Mouse (Mus musculus) hindbrain, embryonic 15.5 days (tissue): Measurements from ENCODE around the gene Rapgef1. TPM values are rescaled to one million over a fixed set of nuclear protein-coding genes. Genes with fewer than 3 reads are reported as not detected.

ENCODE experiments used
- ATAC-seq: fragments of 200-750 bp; cut with Nextera tagmentation; 2 replicates; pipeline ENCODE4 v1.8.0; 2017; ENCODE audit warnings: low read depth, moderate number of reproducible peaks, moderate TSS enrichment; ENCODE audit not compliant: low FRiP score
- H3K27ac ChIP-seq: fragments of 300-500 bp; sonication (generic); replicated peaks from 2 replicates; pipeline ENCODE4 v1.5.1; 2015; ENCODE audit warnings: mild to moderate bottlenecking, inconsistent platforms
- H3K27me3 ChIP-seq: fragments of 300-500 bp; sonication (generic); 2 replicates; pipeline ENCODE4 v1.6.1; 2015; ENCODE audit warnings: control low read depth, inconsistent platforms
- H3K36me3 ChIP-seq: fragments of 300-500 bp; sonication (generic); 2 replicates; pipeline ENCODE4 v1.6.1; 2015; ENCODE audit warnings: control low read depth, inconsistent platforms
- H3K4me1 ChIP-seq: fragments of 300-500 bp; sonication (generic); replicated peaks from 2 replicates; pipeline ENCODE4 v1.6.1; 2015; ENCODE audit warnings: control low read depth, inconsistent platforms
- H3K4me2 ChIP-seq: fragments of 300-500 bp; sonication (generic); 2 replicates; pipeline ENCODE4 v1.6.1; 2015; ENCODE audit warnings: moderate library complexity, mild to moderate bottlenecking, inconsistent platforms
- H3K4me3 ChIP-seq: fragments of 300-500 bp; sonication (generic); 2 replicates; pipeline ENCODE4 v1.5.1; 2015; ENCODE audit warnings: mild to moderate bottlenecking, inconsistent platforms
- H3K9ac ChIP-seq: fragments of 300-500 bp; sonication (generic); 2 replicates; pipeline ENCODE4 v1.6.1; 2015; ENCODE audit warnings: inconsistent platforms
- H3K9me3 ChIP-seq: fragments of 300-500 bp; sonication (generic); 2 replicates; pipeline ENCODE4 v1.6.1; 2016; ENCODE audit warnings: control low read depth, inconsistent platforms
- WGBS: fragments of 180-500 bp; shearing (Covaris S2); methylation state at CpG from one replicate; pipeline ENCODE4 v1.1.7; 2015; 5-methylcytosine and 5-hydroxymethylcytosine counted together
- polyA plus RNA-seq: library from polyadenylated mRNA; unstranded; fragments of >200 nt; fragmentation: Nextera tagmentation; extraction: Ambion mirVana; gene quantifications from 2 replicates; pipeline ENCODE4 v1.2.1, GENCODE M21; 2015

The Rapgef1 gene
- polyA plus RNA-seq, 1 experiment from 2014 or later = 23.4 TPM

- Histone ChIP-seq H3K4me2 (no peak overlapping the region), H3K9me3 (no peaks in the 10 kb centered on the region), H3K27ac (no peak overlapping the region), H3K9ac (no peak overlapping the region), H3K4me1 (no peaks in the 10 kb centered on the region), H3K36me3 (peaks cover 57% of the 10 kb centered on the region), H3K27me3 (no peaks in the 10 kb centered on the region), H3K4me3 (no peak overlapping the region)
- no peak for ATAC-seq
- 92% methylated on average over 3 of the region's 3 CpGs for WGBS
Observed at GRCm38 (mm10) chr2:29723132-29723531, 103.6 kb downstream of the Rapgef1 start.

GRCm38 (mm10) chr2:29724664-29725365 lies 105.3 kb downstream of the Rapgef1 start:
- H3K9me3 ChIP-seq = no peaks in the 10 kb centered on the region
- peaks cover 69% of the 10 kb centered on the region for H3K36me3 ChIP-seq
- no peak overlapping the region for H3K4me3 ChIP-seq
- no peak overlapping the region for H3K27ac ChIP-seq
- WGBS = 83% methylated on average over 5 of the region's 5 CpGs
- no peak overlapping the region for H3K9ac ChIP-seq
- H3K27me3 ChIP-seq = no peaks in the 10 kb centered on the region
- no peak overlapping the region for H3K4me2 ChIP-seq
- no peaks in the 10 kb centered on the region for H3K4me1 ChIP-seq
- no peak for ATAC-seq

- 59% methylated on average over 2 of the region's 2 CpGs for WGBS
- no peaks in the 10 kb centered on the region for H3K9me3 ChIP-seq
- no peak overlapping the region for H3K4me2 ChIP-seq
- peaks cover 83% of the 10 kb centered on the region for H3K36me3 ChIP-seq
- no peak for ATAC-seq
- H3K4me3 ChIP-seq = no peak overlapping the region
- no peak overlapping the region for H3K9ac ChIP-seq
- H3K4me1 ChIP-seq = no peaks in the 10 kb centered on the region
- H3K27me3 ChIP-seq = no peaks in the 10 kb centered on the region
- H3K27ac ChIP-seq = no peak overlapping the region
Observed at GRCm38 (mm10) chr2:29729500-29729899, 110.0 kb downstream of the Rapgef1 start.

- H3K9me3 ChIP-seq = no peaks in the 10 kb centered on the region
- H3K4me1 ChIP-seq = no peaks in the 10 kb centered on the region
- no peak for ATAC-seq
- WGBS = 72% methylated on average over 3 of the region's 3 CpGs
- H3K4me3 ChIP-seq = no peak overlapping the region
- no peak overlapping the region for H3K4me2 ChIP-seq
- no peaks in the 10 kb centered on the region for H3K27me3 ChIP-seq
- peaks cover 78% of the 10 kb centered on the region for H3K36me3 ChIP-seq
- no peak overlapping the region for H3K9ac ChIP-seq
- H3K27ac ChIP-seq = no peak overlapping the region
Observed at GRCm38 (mm10) chr2:29731545-29731944, 112.0 kb downstream of the Rapgef1 start.

GRCm38 (mm10) chr2:29732559-29732958 lies 113.0 kb downstream of the Rapgef1 start:
- H3K27me3 ChIP-seq = no peaks in the 10 kb centered on the region
- no peak overlapping the region for H3K4me3 ChIP-seq
- H3K4me2 ChIP-seq = no peak overlapping the region
- no peaks in the 10 kb centered on the region for H3K9me3 ChIP-seq
- no peaks in the 10 kb centered on the region for H3K4me1 ChIP-seq
- WGBS = 91% methylated on average over 10 of the region's 10 CpGs
- no peak overlapping the region for H3K27ac ChIP-seq
- H3K36me3 ChIP-seq = peaks cover 72% of the 10 kb centered on the region
- no peak overlapping the region for H3K9ac ChIP-seq
- ATAC-seq = no peak

- no peaks in the 10 kb centered on the region for H3K27me3 ChIP-seq
- WGBS = 100% methylated on average over 5 of the region's 5 CpGs
- H3K4me2 ChIP-seq = no peak overlapping the region
- H3K27ac ChIP-seq = no peak overlapping the region
- no peak overlapping the region for H3K9ac ChIP-seq
- H3K9me3 ChIP-seq = no peaks in the 10 kb centered on the region
- ATAC-seq = no peak
- peaks cover 74% of the 10 kb centered on the region for H3K36me3 ChIP-seq
- H3K4me1 ChIP-seq = no peaks in the 10 kb centered on the region
- H3K4me3 ChIP-seq = no peak overlapping the region
Observed at GRCm38 (mm10) chr2:29733348-29733747, 113.8 kb downstream of the Rapgef1 start.

GRCm38 (mm10) chr2:29735708-29736107 lies 116.2 kb downstream of the Rapgef1 start:
- Histone ChIP-seq H3K27ac (no peak overlapping the region), H3K4me1 (no peaks in the 10 kb centered on the region), H3K4me2 (no peak overlapping the region), H3K9me3 (no peaks in the 10 kb centered on the region), H3K4me3 (no peak overlapping the region), H3K27me3 (no peaks in the 10 kb centered on the region), H3K9ac (no peak overlapping the region), H3K36me3 (peaks cover 59% of the 10 kb centered on the region)
- no peak for ATAC-seq
- 93% methylated on average over 12 of the region's 12 CpGs for WGBS

- Histone ChIP-seq H3K4me1 (no peaks in the 10 kb centered on the region), H3K9ac (no peak overlapping the region), H3K9me3 (no peaks in the 10 kb centered on the region), H3K36me3 (peaks cover 50% of the 10 kb centered on the region), H3K4me3 (no peak overlapping the region), H3K4me2 (no peak overlapping the region), H3K27ac (no peak overlapping the region), H3K27me3 (no peaks in the 10 kb centered on the region)
- ATAC-seq = no peak
- WGBS = 92% methylated on average over 12 of the region's 12 CpGs
Observed at GRCm38 (mm10) chr2:29737209-29737925, 117.8 kb downstream of the Rapgef1 start.

GRCm38 (mm10) chr2:29738799-29739198 lies 119.3 kb downstream of the Rapgef1 start:
- 67% methylated on average over 4 of the region's 4 CpGs for WGBS
- ATAC-seq = no peak
- H3K9ac ChIP-seq = no peak overlapping the region
- H3K4me2 ChIP-seq = no peak overlapping the region
- H3K36me3 ChIP-seq = peaks cover 35% of the 10 kb centered on the region
- no peaks in the 10 kb centered on the region for H3K9me3 ChIP-seq
- no peak overlapping the region for H3K27ac ChIP-seq
- H3K4me3 ChIP-seq = no peak overlapping the region
- no peaks in the 10 kb centered on the region for H3K4me1 ChIP-seq
- no peaks in the 10 kb centered on the region for H3K27me3 ChIP-seq

- H3K36me3 ChIP-seq = peaks cover 30% of the 10 kb centered on the region
- no peak overlapping the region for H3K4me3 ChIP-seq
- 83% methylated on average over 5 of the region's 5 CpGs for WGBS
- H3K27ac ChIP-seq = no peak overlapping the region
- no peaks in the 10 kb centered on the region for H3K27me3 ChIP-seq
- H3K4me1 ChIP-seq = no peaks in the 10 kb centered on the region
- no peaks in the 10 kb centered on the region for H3K9me3 ChIP-seq
- no peak for ATAC-seq
- H3K9ac ChIP-seq = no peak overlapping the region
- no peak overlapping the region for H3K4me2 ChIP-seq
Observed at GRCm38 (mm10) chr2:29739368-29739767, 119.8 kb downstream of the Rapgef1 start.

- ATAC-seq = no peak
- no peaks in the 10 kb centered on the region for H3K4me1 ChIP-seq
Observed at GRCm38 (mm10) chr2:29741207-29741606, 121.7 kb downstream of the Rapgef1 start.

GRCm38 (mm10) chr2:29744256-29744655 lies 124.7 kb downstream of the Rapgef1 start:
- no peak overlapping the region for H3K4me2 ChIP-seq
- peaks cover 5% of the 10 kb centered on the region; the same call in 1 of the 2 replicates for H3K36me3 ChIP-seq
- H3K9me3 ChIP-seq = no peaks in the 10 kb centered on the region
- no peak overlapping the region for H3K27ac ChIP-seq
- no peak overlapping the region for H3K9ac ChIP-seq
- H3K4me3 ChIP-seq = no peak overlapping the region
- WGBS = 95% methylated on average over 6 of the region's 6 CpGs
- peaks cover 8% of the 10 kb centered on the region; the same call in 1 of the 2 replicates for H3K27me3 ChIP-seq
- H3K4me1 ChIP-seq = peaks cover 6% of the 10 kb centered on the region
- no peak for ATAC-seq

More at GRCm38 (mm10) chr2:29741207-29741606, 121.7 kb downstream of the Rapgef1 start:
- WGBS = 90% methylated on average over 6 of the region's 6 CpGs
- H3K27me3 ChIP-seq = peaks cover under 1% of the 10 kb centered on the region; the same call in 1 of the 2 replicates
- H3K27ac ChIP-seq = no peak overlapping the region
- no peak overlapping the region for H3K4me3 ChIP-seq
- no peak overlapping the region for H3K9ac ChIP-seq
- peaks cover 17% of the 10 kb centered on the region; the same call in 1 of the 2 replicates for H3K36me3 ChIP-seq
- no peaks in the 10 kb centered on the region for H3K9me3 ChIP-seq
- H3K4me2 ChIP-seq = no peak overlapping the region
